Mouse (Mus musculus) CH12.LX (cell line): ENCODE measurements around the gene Rusc2. TPM values are rescaled to one million over a fixed set of nuclear protein-coding genes. Genes with fewer than 3 reads are reported as not detected.

Source experiments
- DNase-seq: peaks from one replicate; pipeline ENCODE4 v3.0.0-alpha.2; 2013; ENCODE audit errors: extremely low read depth
- H3K27ac ChIP-seq: 2 replicates; pipeline ENCODE4 v1.5.1; 2012; ENCODE audit warnings: low read depth, mild to moderate bottlenecking, control low read depth, moderate library complexity; ENCODE audit not compliant: insufficient read depth
- H3K27me3 ChIP-seq: replicated peaks from 2 replicates; pipeline ENCODE3; 2012; ENCODE audit warnings: inconsistent platforms
- H3K36me3 ChIP-seq, 2 experiments: replicated peaks in 1 of 2; 2 replicates each; pipeline versions ENCODE3 to v1.6.1; 2012; ENCODE audit warnings: inconsistent platforms in 1 of 2, low read length in 1 of 2, mild to moderate bottlenecking in 1 of 2, mixed read lengths in 1 of 2, moderate library complexity in 1 of 2; ENCODE audit not compliant: control insufficient read depth in 1 of 2, insufficient read depth in 1 of 2
- H3K4me1 ChIP-seq, 2 experiments: 2 replicates each; pipeline ENCODE4 v1.6.1; 2012; ENCODE audit warnings: inconsistent platforms in 1 of 2, moderate library complexity in 1 of 2; ENCODE audit not compliant: insufficient read depth in 2 of 2, control insufficient read depth in 1 of 2
- H3K4me2 ChIP-seq: 2 replicates; pipeline ENCODE4 v1.6.1; 2012; ENCODE audit warnings: low read depth, mild to moderate bottlenecking, control low read depth; ENCODE audit not compliant: poor library complexity, insufficient read depth, severe bottlenecking
- H3K4me3 ChIP-seq, 3 experiments: fragments of 150-350 bp in 1 of 3; sonication (generic) in 1 of 3; replicated peaks in 1 of 3; 2 replicates each; pipeline versions ENCODE3 to v1.5.1; 2011 to 2012; ENCODE audit warnings: low read depth in 2 of 3, low read length in 2 of 3, mild to moderate bottlenecking in 2 of 3, moderate library complexity in 2 of 3, control low read depth in 1 of 3, improper control_type of control experiment in 1 of 3, inconsistent platforms in 1 of 3, mixed read lengths in 1 of 3; ENCODE audit not compliant: poor library complexity in 1 of 3
- H3K79me2 ChIP-seq: replicated peaks from 2 replicates; pipeline ENCODE4 v1.6.1; 2012; ENCODE audit warnings: mild to moderate bottlenecking, moderate library complexity; ENCODE audit not compliant: control insufficient read depth, poor library complexity, insufficient read depth, severe bottlenecking; ENCODE audit errors: extremely low read depth
- H3K9ac ChIP-seq: 2 replicates; pipeline ENCODE4 v1.6.1; 2012; ENCODE audit warnings: low read depth, mild to moderate bottlenecking, control low read depth, moderate library complexity; ENCODE audit not compliant: insufficient read depth
- H3K9me3 ChIP-seq: replicated peaks from 2 replicates; pipeline ENCODE3; 2012; ENCODE audit warnings: low read length, inconsistent platforms, mixed read lengths
- CHD1 ChIP-seq: IDR thresholded peaks from 2 replicates; pipeline ENCODE4 v1.6.1; 2012; ENCODE audit warnings: low read depth, low read length, improper control_type of control experiment, inconsistent platforms
- CHD2 ChIP-seq: IDR thresholded peaks from 2 replicates; pipeline ENCODE4 v1.6.1; 2011; ENCODE audit warnings: low read length, improper control_type of control experiment
- EP300 ChIP-seq: IDR thresholded peaks from 2 replicates; pipeline ENCODE4 v1.6.1; 2011; ENCODE audit warnings: low read length, improper control_type of control experiment
- ETS1 ChIP-seq: conservative IDR thresholded peaks from 2 replicates; pipeline ENCODE4 v1.6.1; 2012; ENCODE audit warnings: low read depth, mild to moderate bottlenecking, inconsistent platforms, low read length, improper control_type of control experiment, moderate library complexity
- IRF4 ChIP-seq: IDR thresholded peaks from 2 replicates; pipeline ENCODE4 v1.6.1; 2014; ENCODE audit warnings: low read depth, mild to moderate bottlenecking, inconsistent platforms, low read length, improper control_type of control experiment
- JUN ChIP-seq: IDR thresholded peaks from 2 replicates; pipeline ENCODE4 v1.6.1; 2011; ENCODE audit warnings: low read depth, mild to moderate bottlenecking, low read length, improper control_type of control experiment, moderate library complexity; ENCODE audit not compliant: insufficient read depth
- JUND ChIP-seq: conservative IDR thresholded peaks from 2 replicates; pipeline ENCODE4 v1.6.1; 2011; ENCODE audit warnings: low read depth, low read length, improper control_type of control experiment
- MYC ChIP-seq: IDR thresholded peaks from 2 replicates; pipeline ENCODE4 v1.6.1; 2011; ENCODE audit warnings: low read depth, mild to moderate bottlenecking, improper control_type of control experiment, low read length
- NELFE ChIP-seq: IDR thresholded peaks from 2 replicates; pipeline ENCODE4 v1.6.1; 2011; ENCODE audit warnings: low read depth, low read length, improper control_type of control experiment
- POLR2AphosphoS2 ChIP-seq: IDR thresholded peaks from 2 replicates; pipeline ENCODE4 v1.6.1; 2011; ENCODE audit warnings: low read depth, low read length, improper control_type of control experiment
- RAD21 ChIP-seq: IDR thresholded peaks from 2 replicates; pipeline ENCODE4 v1.6.1; 2011; ENCODE audit warnings: low read depth, mild to moderate bottlenecking, low read length, improper control_type of control experiment, moderate library complexity
- SMC3 ChIP-seq: IDR thresholded peaks from 2 replicates; pipeline ENCODE4 v1.6.1; 2011; ENCODE audit warnings: low read depth, low read length, improper control_type of control experiment
- UBTF ChIP-seq: IDR thresholded peaks from 2 replicates; pipeline ENCODE4 v1.6.1; 2012; ENCODE audit warnings: low read depth, mild to moderate bottlenecking, inconsistent platforms, low read length, improper control_type of control experiment, moderate library complexity
- USF1 ChIP-seq: IDR thresholded peaks from 2 replicates; pipeline ENCODE4 v1.6.1; 2014; ENCODE audit warnings: low read depth, mild to moderate bottlenecking, inconsistent platforms, low read length, improper control_type of control experiment
- USF2 ChIP-seq: conservative IDR thresholded peaks from 2 replicates; pipeline ENCODE4 v1.6.1; 2011; ENCODE audit warnings: low read depth, low read length, improper control_type of control experiment
- ZMIZ1 ChIP-seq: IDR thresholded peaks from 2 replicates; pipeline ENCODE4 v1.6.1; 2012; ENCODE audit warnings: low read depth, mild to moderate bottlenecking, inconsistent platforms, low read length, improper control_type of control experiment
- dilution Hi-C: fragments of 300-500 bp; cut with MboI; formaldehyde crosslinking; loops from 2 replicates; pipeline ENCODE4 v1.14.3; 2020; ENCODE audit warnings: low sequenced_read_pairs; ENCODE audit not compliant: extremely low pct_unique_long_range_greater_than_20kb, extremely low pct_ligation_motif_present
- in situ Hi-C: fragments of 300-500 bp; cut with MboI; formaldehyde crosslinking; loops from 3 replicates; pipeline ENCODE4 v1.14.3; 2019; ENCODE audit warnings: low sequenced_read_pairs, low pct_ligation_motif_present, low pct_unique_long_range_greater_than_20kb, mixed read lengths
- polyA plus RNA-seq: library from polyadenylated mRNA; unstranded; fragments of >175 nt; gene quantifications from 2 replicates; pipeline ENCODE4 v1.2.1, GENCODE M21; 2012; ENCODE audit warnings: low read depth; ENCODE audit not compliant: insufficient read length
- total RNA-seq, 2 experiments: library from RNA; depleted of rRNA; stranded (reverse); fragments of 300-350 nt in 1 of 2; fragments of >200 nt in 1 of 2; gene quantifications; 2 replicates each; pipeline ENCODE4 v1.2.3; 2012 to 2014

Rusc2 gene
- total and polyA plus RNA-seq, 3 experiments: not detected

DNA sequence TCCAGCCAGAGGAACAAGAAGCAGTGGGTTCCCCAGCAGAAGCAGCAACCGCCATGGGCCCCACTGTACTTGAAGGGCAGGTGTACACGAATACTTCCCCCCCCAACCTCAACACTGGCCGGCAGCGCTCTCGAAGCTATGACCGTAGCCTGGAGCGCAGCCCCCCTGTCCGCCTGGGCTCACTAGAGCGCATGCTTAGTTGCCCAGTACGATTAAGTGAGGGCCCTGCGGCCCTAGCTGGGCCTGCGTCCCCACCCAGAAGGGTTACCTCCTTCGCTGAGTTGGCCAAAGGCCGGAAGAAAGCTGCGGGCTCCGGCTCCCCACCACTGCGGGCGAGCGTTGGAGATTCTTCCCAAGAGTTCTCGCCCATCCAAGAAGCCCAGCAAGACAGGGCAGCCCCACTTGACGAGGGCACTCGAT is 34.3 kb downstream of the Rusc2 start:
- no peak for DNase-seq
- dilution Hi-C loops: no loop called here
- H3K79me2 ChIP-seq: no peaks in the 10 kb centered on the region
- no peak overlapping the region for H3K27ac ChIP-seq
- no peak overlapping the region for H3K4me2 ChIP-seq
- no peaks in the 10 kb centered on the region for H3K9me3 ChIP-seq
- H3K4me3 ChIP-seq: no peak overlapping the region
- no peak overlapping the region for H3K9ac ChIP-seq
- peaks cover 5 to 23% of the 10 kb centered on the region in 2 experiments for H3K4me1 ChIP-seq
- in situ Hi-C loops: loop anchor here (25.0 kb wide), 1 partner anchor 329 kb away; no protein-coding TSS in a partner anchor
- H3K36me3 ChIP-seq: no peaks in the 10 kb centered on the region
- TF ChIP-seq RAD21 (no peak), SMC3 (no peak), UBTF (no peak), JUND (no peak), ZMIZ1 (no peak), JUN (no peak)
- TF ChIP-seq, all 38 proteins: peak for 0
- H3K27me3 ChIP-seq: peaks cover 12% of the 10 kb centered on the region

DNA sequence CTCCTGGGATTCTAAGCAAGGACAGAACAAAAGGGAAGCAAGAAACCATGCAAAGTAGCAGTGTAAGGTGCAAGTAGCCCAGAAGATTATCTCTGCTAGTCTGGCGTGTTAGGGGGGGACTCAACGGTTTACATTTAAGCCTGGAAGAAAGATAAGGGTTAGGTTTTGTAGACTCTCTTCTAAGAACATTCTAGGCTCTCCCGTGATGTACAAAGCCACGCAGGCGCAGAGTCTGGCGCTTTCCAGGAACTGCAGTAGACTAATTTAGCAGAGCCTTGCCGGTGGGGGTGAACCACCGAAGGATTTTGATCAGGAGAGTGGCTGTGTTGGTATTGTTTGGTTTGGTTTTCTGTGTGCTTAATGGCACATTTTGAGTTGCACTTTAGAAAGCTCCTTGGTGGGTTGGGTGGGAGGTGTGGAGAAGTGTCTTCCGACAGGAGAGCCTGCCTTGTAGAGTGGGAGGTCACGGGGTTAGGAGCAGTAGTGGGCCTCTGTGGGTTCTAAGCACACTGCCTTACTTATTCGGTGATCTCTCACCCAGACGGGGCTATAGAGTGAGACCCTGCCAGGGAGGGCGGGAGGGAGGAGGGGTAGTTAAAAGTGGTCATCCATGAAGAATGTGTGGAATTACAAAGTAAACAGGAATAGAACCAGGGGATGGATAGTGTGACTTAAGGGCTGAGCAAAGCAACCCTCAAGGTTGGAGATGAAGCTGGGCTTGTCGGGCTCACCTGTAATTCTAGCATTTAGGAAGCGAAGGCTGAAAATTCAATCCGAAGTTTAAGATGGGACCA is 35.7 kb downstream of the Rusc2 start:
- no peaks in the 10 kb centered on the region for H3K36me3 ChIP-seq
- TF ChIP-seq POLR2AphosphoS2 (no peak), EP300 (no peak), ZMIZ1 (no peak), IRF4 (no peak), CHD1 (no peak), ETS1 (no peak), JUN (no peak), SMC3 (no peak), MYC (no peak), UBTF (no peak), CHD2 (no peak), USF1 (no peak), NELFE (no peak), USF2 (no peak)
- TF ChIP-seq, all 38 proteins: peak for 0
- H3K9ac ChIP-seq: no peak overlapping the region
- no peak overlapping the region for H3K4me3 ChIP-seq
- in situ Hi-C loops (loop anchor here (25.0 kb wide), 1 partner anchor 330 kb away; no protein-coding TSS in a partner anchor), dilution Hi-C loops (no loop called here)
- peaks cover 22% of the 10 kb centered on the region for H3K27me3 ChIP-seq
- H3K4me1 ChIP-seq: peaks cover 5 to 23% of the 10 kb centered on the region in 2 experiments
- DNase-seq: no peak
- H3K79me2 ChIP-seq: no peaks in the 10 kb centered on the region
- H3K27ac ChIP-seq: no peak overlapping the region
- H3K9me3 ChIP-seq: no peaks in the 10 kb centered on the region
- no peak overlapping the region for H3K4me2 ChIP-seq
